Mouse (Mus musculus): ENCODE measurements at regions not wholly inside any gene's neighbourhood (a gene's known extent, or its start where the extent isn't known, plus 50 kb on each side); places are given as distances from the start of the nearest gene placed in this dataset.

DNA sequence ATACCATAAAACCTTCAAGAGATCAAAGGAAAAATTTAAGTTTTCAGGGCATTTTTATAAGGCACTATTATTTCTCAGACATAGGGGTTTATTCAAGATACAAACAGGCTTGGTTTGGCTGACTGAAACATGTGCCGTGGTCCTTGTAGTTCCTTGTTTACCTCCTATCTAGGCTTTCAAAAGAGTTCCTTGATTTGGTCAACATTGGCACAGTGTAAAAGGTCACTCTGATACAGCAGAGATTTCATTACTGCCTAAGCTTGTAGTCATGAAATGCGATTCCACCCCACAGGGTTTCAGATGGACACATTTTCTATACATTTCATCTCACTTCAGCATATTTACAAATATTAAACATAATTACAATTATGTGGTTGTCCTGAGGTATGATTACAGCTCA is 85.6 kb downstream of the Car2 start:
- peaks cover 5% of the 10 kb centered on the region for H3K4me1 ChIP-seq (ENCODE audit: control insufficient read depth, insufficient read depth, low read length)
- no peak for TF ChIP-seq POLR2A (IDR thresholded peaks at IDR 0.05; ENCODE audit: borderline replicate concordance, extremely low read depth, low read depth, low read length)
- TF ChIP-seq CTCF (IDR thresholded peaks at IDR 0.05; ENCODE audit: insufficient read depth, low read length), result no peak
- H3K4me3 ChIP-seq (replicated peaks; ENCODE audit: extremely low read depth, low read depth, low read length), result no peak overlapping the region
- no peak for DNase-seq
- WGBS, result 72% methylated on average over 2 of the region's 2 CpGs

DNA sequence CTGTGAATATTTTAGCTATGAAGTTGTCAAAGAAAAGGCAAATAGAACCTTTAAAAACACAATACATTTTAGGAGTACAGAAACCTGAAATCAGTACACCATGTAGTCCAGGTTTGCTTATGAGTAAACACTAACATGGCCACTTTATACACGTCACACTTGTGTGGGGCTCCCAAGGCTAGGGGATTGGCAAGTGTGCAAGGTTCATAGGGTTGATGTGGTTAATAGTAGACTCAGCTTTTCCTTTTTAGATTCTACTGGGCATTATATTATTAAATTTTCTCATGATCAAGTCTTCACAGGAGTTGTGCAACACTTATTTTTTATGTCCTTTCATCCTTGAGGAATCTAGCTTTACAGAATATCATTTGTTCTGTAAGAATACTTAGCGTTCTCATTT is 88.7 kb downstream of the Car2 start:
- no peak overlapping the region for H3K4me3 ChIP-seq (replicated peaks; ENCODE audit: extremely low read depth, low read depth, low read length)
- no peak for DNase-seq
- 87% methylated on average over 2 of the region's 2 CpGs for WGBS
- peaks cover 4% of the 10 kb centered on the region for H3K4me1 ChIP-seq (ENCODE audit: control insufficient read depth, insufficient read depth, low read length)
- TF ChIP-seq CTCF (IDR thresholded peaks at IDR 0.05; ENCODE audit: insufficient read depth, low read length) (no peak), POLR2A (IDR thresholded peaks at IDR 0.05; ENCODE audit: borderline replicate concordance, extremely low read depth, low read depth, low read length) (no peak)

DNA sequence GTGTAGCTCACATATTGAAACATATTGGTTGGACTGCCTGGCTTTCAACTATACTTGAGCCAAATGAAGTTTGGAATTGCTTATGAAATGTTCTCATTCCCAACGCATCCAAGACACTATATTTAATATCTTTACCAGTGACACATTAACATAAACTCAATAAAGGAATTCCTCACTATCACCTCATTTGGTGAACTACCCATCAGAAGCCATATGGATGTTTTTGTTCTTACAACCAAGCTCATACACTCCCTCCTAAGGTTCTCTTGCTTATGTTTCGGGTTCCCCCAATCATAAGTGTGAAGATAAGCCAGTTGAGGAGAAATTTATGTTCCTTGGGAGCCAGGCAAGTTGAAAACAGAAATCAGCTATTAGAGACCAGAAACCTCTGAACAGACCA is 89.1 kb downstream of the Car2 start:
- Histone ChIP-seq H3K4me3 (replicated peaks; ENCODE audit: extremely low read depth, low read depth, low read length) (no peak overlapping the region), H3K4me1 (ENCODE audit: control insufficient read depth, insufficient read depth, low read length) (peaks cover 2% of the 10 kb centered on the region; the same call in 1 of the 2 replicates)
- WGBS, result 74% methylated on average over 2 of the region's 2 CpGs
- TF ChIP-seq CTCF (IDR thresholded peaks at IDR 0.05; ENCODE audit: insufficient read depth, low read length), result no peak
- no peak for TF ChIP-seq POLR2A (IDR thresholded peaks at IDR 0.05; ENCODE audit: borderline replicate concordance, extremely low read depth, low read depth, low read length)
- DNase-seq, result no peak

DNA sequence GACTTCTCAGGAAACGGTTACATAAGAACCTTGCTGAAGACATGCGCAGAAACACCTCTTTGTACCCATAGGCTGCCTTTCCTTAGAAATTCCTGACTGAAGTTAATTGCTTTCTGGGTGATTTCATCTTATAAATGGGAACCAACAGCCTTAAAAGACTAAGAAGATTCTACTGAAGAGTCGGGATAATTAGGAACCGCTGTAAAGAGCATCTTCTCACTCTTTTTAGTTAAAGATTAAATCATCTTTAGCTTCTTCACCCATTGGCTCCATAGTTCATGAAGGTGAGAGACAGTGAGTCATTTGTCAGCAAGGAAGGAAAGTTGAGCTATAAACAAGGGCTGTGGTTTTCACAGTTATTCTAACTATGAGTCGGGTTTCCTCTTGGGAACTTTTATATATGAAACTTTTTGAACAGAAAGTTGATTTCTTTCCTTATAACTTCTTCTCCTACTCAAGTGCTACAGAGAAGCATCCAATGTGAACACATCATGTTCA is 93.1 kb downstream of the Car2 start:
- Histone ChIP-seq H3K4me3 (replicated peaks; ENCODE audit: extremely low read depth, low read depth, low read length) (no peak overlapping the region), H3K4me1 (ENCODE audit: control insufficient read depth, insufficient read depth, low read length) (peaks cover 2% of the 10 kb centered on the region; the same call in 1 of the 2 replicates)
- 63% methylated on average over 5 of the region's 5 CpGs for WGBS
- TF ChIP-seq CTCF (IDR thresholded peaks at IDR 0.05; ENCODE audit: insufficient read depth, low read length) (no peak), POLR2A (IDR thresholded peaks at IDR 0.05; ENCODE audit: borderline replicate concordance, extremely low read depth, low read depth, low read length) (no peak)
- DNase-seq, result no peak

DNA sequence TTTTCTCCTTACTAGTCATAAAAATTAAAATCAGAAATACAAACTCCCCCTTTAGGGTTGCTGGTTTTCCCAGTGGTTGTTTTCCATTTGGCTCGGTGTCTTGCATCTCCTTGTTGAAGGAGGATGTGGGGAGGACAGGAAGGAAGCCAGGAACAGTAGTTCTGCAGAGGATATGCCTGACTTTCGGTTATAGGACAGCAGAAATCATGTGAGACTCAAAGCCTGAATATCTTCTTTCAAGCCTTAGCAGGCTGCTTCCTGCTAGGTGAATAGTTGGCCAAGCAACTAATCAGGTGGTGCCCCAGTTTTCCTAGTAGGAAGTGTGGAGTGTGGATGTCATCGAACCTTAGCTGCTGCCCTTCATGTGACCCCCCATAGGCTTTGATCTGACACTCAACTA is 103.6 kb downstream of the Car2 start:
- H3K4me1 ChIP-seq (ENCODE audit: control insufficient read depth, insufficient read depth, low read length), result no peaks in the 10 kb centered on the region
- H3K4me3 ChIP-seq (replicated peaks; ENCODE audit: extremely low read depth, low read depth, low read length), result no peak overlapping the region
- DNase-seq, result no peak
- TF ChIP-seq CTCF (IDR thresholded peaks at IDR 0.05; ENCODE audit: insufficient read depth, low read length) (no peak), POLR2A (IDR thresholded peaks at IDR 0.05; ENCODE audit: borderline replicate concordance, extremely low read depth, low read depth, low read length) (no peak)
- 34% methylated on average over 3 of the region's 3 CpGs for WGBS

DNA sequence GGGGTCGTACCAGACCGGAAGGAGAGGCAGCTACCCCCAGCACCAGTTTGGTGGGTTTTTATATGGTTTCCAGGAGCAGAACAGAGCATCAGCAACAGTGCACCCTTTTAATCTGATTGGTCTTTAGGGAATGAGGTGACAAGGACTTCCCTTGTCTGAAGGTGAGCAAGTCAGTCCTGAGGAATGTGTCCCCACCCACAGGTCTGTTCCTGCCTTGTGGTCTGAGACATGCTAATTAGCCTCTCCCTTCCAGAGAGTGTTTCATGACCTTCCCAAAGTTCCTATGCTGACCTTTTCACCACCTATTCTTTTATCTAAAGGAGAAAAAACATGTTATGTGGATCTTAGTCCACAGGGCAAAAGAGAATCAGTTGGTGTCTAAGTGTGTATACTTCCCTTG is 107.9 kb downstream of the Car2 start:
- Histone ChIP-seq H3K4me1 (ENCODE audit: control insufficient read depth, insufficient read depth, low read length) (no peaks in the 10 kb centered on the region), H3K4me3 (replicated peaks; ENCODE audit: extremely low read depth, low read depth, low read length) (no peak overlapping the region)
- no peak for DNase-seq
- no peak for TF ChIP-seq CTCF (IDR thresholded peaks at IDR 0.05; ENCODE audit: insufficient read depth, low read length)
- WGBS, result 81% methylated on average over 2 of the region's 2 CpGs

DNA sequence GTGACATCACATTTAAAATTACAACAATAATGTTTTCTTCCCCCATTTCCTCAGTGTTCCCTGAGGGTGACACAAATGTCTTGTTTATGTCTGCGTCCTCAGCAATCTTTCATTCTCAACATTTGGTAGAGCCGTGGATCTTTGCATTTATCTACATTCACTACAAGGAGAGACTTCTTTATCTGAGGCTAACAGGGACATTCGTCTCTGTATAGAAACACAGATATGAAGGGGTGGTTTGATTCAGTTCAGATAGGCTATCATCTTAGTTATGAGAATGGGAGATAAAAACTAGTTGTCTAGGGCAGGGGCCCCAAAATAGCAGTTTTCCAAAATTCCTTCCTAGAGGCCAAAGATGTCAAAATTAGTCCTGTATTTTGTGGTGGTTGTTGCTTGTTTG is 111.2 kb downstream of the Car2 start:
- Histone ChIP-seq H3K4me1 (ENCODE audit: control insufficient read depth, insufficient read depth, low read length) (no peaks in the 10 kb centered on the region), H3K4me3 (replicated peaks; ENCODE audit: extremely low read depth, low read depth, low read length) (no peak overlapping the region)
- DNase-seq, result no peak
- TF ChIP-seq CTCF (IDR thresholded peaks at IDR 0.05; ENCODE audit: insufficient read depth, low read length), result no peak
- no peak for TF ChIP-seq POLR2A (IDR thresholded peaks at IDR 0.05; ENCODE audit: borderline replicate concordance, extremely low read depth, low read depth, low read length)
- 58% methylated on average over 3 of the region's 3 CpGs for WGBS

DNA sequence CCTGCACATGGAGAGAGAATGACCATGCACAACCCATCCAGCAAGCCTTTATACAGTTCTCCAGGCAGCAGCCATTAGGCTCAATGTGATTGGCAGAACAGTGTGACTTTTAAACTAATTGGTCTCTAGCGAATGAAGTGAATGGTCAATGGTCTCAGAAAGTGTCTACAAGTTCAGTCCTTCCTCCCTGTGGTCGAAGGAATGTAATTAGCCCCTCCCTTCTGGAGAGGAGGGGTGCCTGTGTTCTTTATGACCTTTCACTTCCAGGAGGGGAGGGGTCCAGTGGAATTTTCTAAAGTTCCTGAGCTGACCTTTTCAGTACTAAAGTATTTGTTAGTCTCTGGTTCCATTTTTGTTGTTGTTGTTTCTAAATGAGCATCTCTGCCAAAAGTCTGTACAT is 112.4 kb downstream of the Car2 start:
- WGBS, result 64% methylated on average over 2 of the region's 2 CpGs
- no peak for DNase-seq
- H3K4me3 ChIP-seq (replicated peaks; ENCODE audit: extremely low read depth, low read depth, low read length), result no peak overlapping the region
- TF ChIP-seq POLR2A (IDR thresholded peaks at IDR 0.05; ENCODE audit: borderline replicate concordance, extremely low read depth, low read depth, low read length), result no peak
- no peak for TF ChIP-seq CTCF (IDR thresholded peaks at IDR 0.05; ENCODE audit: insufficient read depth, low read length)
- no peaks in the 10 kb centered on the region for H3K4me1 ChIP-seq (ENCODE audit: control insufficient read depth, insufficient read depth, low read length)

DNA sequence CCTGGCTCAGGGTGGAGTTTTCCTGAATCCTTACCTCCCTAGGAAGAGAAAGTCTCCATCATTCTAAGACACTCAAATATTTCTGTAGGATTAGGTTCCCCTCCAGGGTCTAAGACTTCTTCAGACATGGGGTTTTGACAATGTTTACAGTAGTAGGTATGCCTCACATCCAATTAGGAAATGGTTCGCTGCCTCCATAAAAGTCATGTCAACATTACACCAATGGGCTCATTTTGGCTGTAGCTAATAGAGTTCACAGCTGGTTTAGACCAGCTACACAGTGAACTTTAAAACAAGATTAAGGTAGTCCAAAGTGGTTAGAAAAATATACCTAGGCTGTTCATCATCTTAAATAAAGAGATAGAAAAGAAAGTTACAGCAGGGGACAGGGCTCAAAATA is 113.3 kb downstream of the Car2 start:
- WGBS, result 76% methylated on average over 1 of the region's 1 CpGs
- Histone ChIP-seq H3K4me1 (ENCODE audit: control insufficient read depth, insufficient read depth, low read length) (no peaks in the 10 kb centered on the region), H3K4me3 (replicated peaks; ENCODE audit: extremely low read depth, low read depth, low read length) (no peak overlapping the region)
- TF ChIP-seq CTCF (IDR thresholded peaks at IDR 0.05; ENCODE audit: insufficient read depth, low read length) (no peak), POLR2A (IDR thresholded peaks at IDR 0.05; ENCODE audit: borderline replicate concordance, extremely low read depth, low read depth, low read length) (no peak)
- DNase-seq, result no peak

DNA sequence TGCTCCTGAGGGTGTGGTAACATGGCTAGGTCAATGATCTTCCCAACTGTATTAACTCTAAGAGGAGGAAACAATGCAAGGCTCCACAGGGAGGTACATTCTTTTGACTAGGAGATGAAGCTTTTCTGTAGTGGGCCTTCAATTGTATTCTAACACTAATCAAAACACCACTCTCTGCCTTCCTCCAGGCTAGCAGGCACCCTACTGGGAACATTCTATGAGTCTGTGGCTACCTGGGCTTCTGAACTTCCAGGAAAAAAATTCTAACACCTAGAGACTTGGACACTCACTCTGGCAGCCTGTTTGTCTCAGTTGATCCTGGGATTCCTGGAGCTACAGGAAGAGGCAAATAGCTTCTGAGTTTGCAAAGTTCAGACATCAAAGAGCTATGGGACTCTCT is 113.8 kb downstream of the Car2 start:
- Histone ChIP-seq H3K4me3 (replicated peaks; ENCODE audit: extremely low read depth, low read depth, low read length) (no peak overlapping the region), H3K4me1 (ENCODE audit: control insufficient read depth, insufficient read depth, low read length) (no peaks in the 10 kb centered on the region)
- TF ChIP-seq CTCF (IDR thresholded peaks at IDR 0.05; ENCODE audit: insufficient read depth, low read length), result no peak
- no peak for TF ChIP-seq POLR2A (IDR thresholded peaks at IDR 0.05; ENCODE audit: borderline replicate concordance, extremely low read depth, low read depth, low read length)
- no peak for DNase-seq

DNA sequence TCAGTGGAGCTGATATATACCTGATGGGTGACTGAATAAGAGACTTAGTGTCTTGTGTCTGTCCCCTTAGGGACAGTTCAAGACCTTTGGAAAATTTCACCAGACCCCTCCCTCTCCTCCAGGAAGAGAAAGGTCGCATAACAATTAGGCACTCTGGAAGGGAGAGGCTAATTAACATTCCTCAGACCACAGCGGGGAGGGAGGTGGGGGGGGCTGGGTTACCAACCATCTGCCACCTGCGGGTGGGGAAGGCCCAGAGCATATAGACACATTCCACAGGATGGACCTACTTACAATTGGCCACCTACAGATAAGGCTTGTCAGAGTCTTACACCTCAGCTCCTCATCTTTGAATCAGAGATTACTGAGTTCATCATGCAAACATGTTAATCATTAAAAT is 114.6 kb downstream of the Car2 start:
- TF ChIP-seq CTCF (IDR thresholded peaks at IDR 0.05; ENCODE audit: insufficient read depth, low read length) (no peak), POLR2A (IDR thresholded peaks at IDR 0.05; ENCODE audit: borderline replicate concordance, extremely low read depth, low read depth, low read length) (no peak)
- 29% methylated on average over 3 of the region's 3 CpGs for WGBS
- no peak overlapping the region for H3K4me3 ChIP-seq (replicated peaks; ENCODE audit: extremely low read depth, low read depth, low read length)
- H3K4me1 ChIP-seq (ENCODE audit: control insufficient read depth, insufficient read depth, low read length), result no peaks in the 10 kb centered on the region
- DNase-seq, result no peak

Data from lung, adult 2 months (tissue).